ENCODE assay signal across 18 mouse cellular contexts in the genomic region with DNA sequence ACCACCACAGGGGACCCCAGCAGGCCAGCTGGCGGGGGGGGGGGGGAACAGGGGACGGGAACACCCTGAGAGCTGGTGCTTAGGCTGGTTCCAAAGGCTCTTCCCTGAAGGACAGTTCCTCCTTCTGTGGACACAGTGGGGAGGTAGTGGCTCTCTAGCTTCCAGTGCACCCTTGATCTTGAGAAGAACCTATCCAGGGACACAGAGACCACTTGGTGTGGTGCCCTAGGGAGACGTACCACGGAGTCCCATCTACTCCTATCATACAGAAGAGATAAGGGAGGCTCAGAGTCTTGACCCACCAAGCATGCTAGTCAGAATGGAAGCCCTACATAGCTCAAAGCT. TPM values are rescaled to one million over a fixed set of nuclear protein-coding genes. Genes with fewer than 3 reads are reported as not detected.
DNase-seq lines count a peak whose midpoint lies in the region; ATAC-seq and TF ChIP-seq lines count a peak whose summit lies in the region.
"Had no signal": no experiment of that assay in that cellular context is flagged by ENCODE, and none has a peak within 500 bp of the region (broad histone marks: within the 10 kb centered on the region; RNA-seq: fewer than 3 reads in every experiment).

No protein-coding gene starts in this region.

- peak overlapping the region; percentile 31 for H3K9ac ChIP-seq in forebrain, embryonic 15.5 days (replicated peaks)
- no peak overlapping the region for H3K9ac ChIP-seq in hindbrain, embryonic 16.5 days (ENCODE audit: low read depth, low read length)
- H3K9ac ChIP-seq in midbrain, postnatal 0 days (replicated peaks; ENCODE audit: low read length, poor library complexity, severe bottlenecking): no peak overlapping the region
- H3K9ac ChIP-seq: kidney, embryonic 15.5 days; stomach, embryonic 15.5 days had no signal

- peaks cover 87% of the 10 kb centered on the region for H3K27me3 ChIP-seq in embryonic facial prominence, embryonic 10.5 days (replicated peaks; ENCODE audit: low read depth, poor library complexity, severe bottlenecking)
- H3K27me3 ChIP-seq in forebrain, embryonic 15.5 days: no peaks in the 10 kb centered on the region
- H3K27me3 ChIP-seq in hindbrain, embryonic 16.5 days (replicated peaks; ENCODE audit: control insufficient read depth, insufficient read depth, low read length): 0 out of 2 replicates have a peak, but pooled peaks cover 2% of the 10 kb centered on the region
- no peaks in the 10 kb centered on the region for H3K27me3 ChIP-seq in midbrain, postnatal 0 days (ENCODE audit: insufficient read depth, low read length)
- H3K27me3 ChIP-seq: stomach, embryonic 15.5 days had no signal

- ATAC-seq in forebrain, embryonic 15.5 days (replicated peaks): peak; percentile 79; the same call in 1 of the 2 replicates
- peak; percentile 66; the same call in 1 of the 2 replicates for ATAC-seq in hindbrain, embryonic 16.5 days
- ATAC-seq in midbrain, postnatal 0 days (ENCODE audit: low FRiP score): peak; percentile 45
- no peak for ATAC-seq in megakaryocyte, adult 5-6 weeks (ENCODE audit: poor library complexity, severe bottlenecking)
- ATAC-seq: activated CD4-positive, CD25-positive, alpha-beta regulatory T cell, adult 4 months; inflammation-experienced regulatory T-cells, adult 6 months had no signal

- H3K4me1 ChIP-seq in embryonic facial prominence, embryonic 10.5 days: peaks cover 71% of the 10 kb centered on the region
- H3K4me1 ChIP-seq in forebrain, embryonic 15.5 days: peaks cover 43% of the 10 kb centered on the region
- peaks cover 26% of the 10 kb centered on the region for H3K4me1 ChIP-seq in hindbrain, embryonic 16.5 days (ENCODE audit: control insufficient read depth, insufficient read depth, low read depth, low read length)
- peaks cover 4% of the 10 kb centered on the region; the same call in 1 of the 2 replicates for H3K4me1 ChIP-seq in midbrain, postnatal 0 days (ENCODE audit: insufficient read depth, low read length)

- H3K27ac ChIP-seq in embryonic facial prominence, embryonic 10.5 days (replicated peaks): peak overlapping the region; percentile 68
- peak overlapping the region; percentile 93 for H3K27ac ChIP-seq in forebrain, embryonic 15.5 days (replicated peaks)
- H3K27ac ChIP-seq in hindbrain, embryonic 16.5 days (ENCODE audit: low read depth, low read length): no peak overlapping the region; the same call in 1 of the 2 replicates
- H3K27ac ChIP-seq in midbrain, postnatal 0 days (ENCODE audit: low read depth, low read length): peak overlapping the region; percentile 59
- H3K27ac ChIP-seq: kidney, embryonic 15.5 days; macrophage; stomach, embryonic 15.5 days had no signal

- no peak for TF ChIP-seq CTCF in midbrain, postnatal 0 days (IDR thresholded peaks at IDR 0.05)

- H3K36me3 ChIP-seq in embryonic facial prominence, embryonic 10.5 days (replicated peaks): no peaks in the 10 kb centered on the region
- H3K36me3 ChIP-seq in forebrain, embryonic 15.5 days: no peaks in the 10 kb centered on the region
- H3K36me3 ChIP-seq in hindbrain, embryonic 16.5 days (ENCODE audit: control insufficient read depth, insufficient read depth, low read length): no peaks in the 10 kb centered on the region
- H3K36me3 ChIP-seq in midbrain, postnatal 0 days (ENCODE audit: insufficient read depth, low read length): no peaks in the 10 kb centered on the region
- H3K36me3 ChIP-seq: kidney, embryonic 15.5 days; stomach, embryonic 15.5 days had no signal

- no peak overlapping the region for H3K4me2 ChIP-seq in forebrain, embryonic 15.5 days (replicated peaks)
- H3K4me2 ChIP-seq in hindbrain, embryonic 16.5 days (ENCODE audit: low read length): no peak overlapping the region
- H3K4me2 ChIP-seq in midbrain, postnatal 0 days (ENCODE audit: low read depth, low read length, poor library complexity, severe bottlenecking): no peak overlapping the region
- H3K4me2 ChIP-seq: kidney, embryonic 15.5 days; stomach, embryonic 15.5 days had no signal

- DNase-seq in embryonic facial prominence, embryonic 10.5 days (ENCODE audit: low spot score): no peak
- DNase-seq in midbrain, postnatal 0 days (ENCODE audit: low spot score): no peak
- DNase-seq in ovary, postnatal 14 days (ENCODE audit: low spot score): no peak
- no peak for DNase-seq in adipocyte (ENCODE audit: low spot score)
- no peak for DNase-seq in left cerebral cortex, adult 8-10 months (ENCODE audit: low spot score in 2 of 2)
- DNase-seq: cerebellum, postnatal 25 days; heart, adult 11 months; liver; lung, adult 18-20 months had no signal

- WGBS in embryonic facial prominence, embryonic 10.5 days: 41% methylated on average over 4 of the region's 4 CpGs
- WGBS in forebrain, embryonic 15.5 days: 25% methylated on average over 4 of the region's 4 CpGs
- WGBS in hindbrain, embryonic 16.5 days: 41% methylated on average over 3 of the region's 4 CpGs
- WGBS in midbrain, postnatal 0 days: 28% methylated on average over 3 of the region's 4 CpGs

- no peaks in the 10 kb centered on the region for H3K9me3 ChIP-seq in embryonic facial prominence, embryonic 10.5 days
- no peaks in the 10 kb centered on the region for H3K9me3 ChIP-seq in forebrain, embryonic 15.5 days
- H3K9me3 ChIP-seq in hindbrain, embryonic 16.5 days (ENCODE audit: control insufficient read depth, low read length): no peaks in the 10 kb centered on the region
- H3K9me3 ChIP-seq in midbrain, postnatal 0 days (ENCODE audit: low read length): no peaks in the 10 kb centered on the region
- H3K9me3 ChIP-seq: kidney, embryonic 15.5 days; stomach, embryonic 15.5 days had no signal

- no peak overlapping the region for H3K4me3 ChIP-seq in embryonic facial prominence, embryonic 10.5 days
- H3K4me3 ChIP-seq in forebrain, embryonic 15.5 days: no peak overlapping the region
- no peak overlapping the region for H3K4me3 ChIP-seq in hindbrain, embryonic 16.5 days (ENCODE audit: low read length)
- no peak overlapping the region for H3K4me3 ChIP-seq in midbrain, postnatal 0 days (ENCODE audit: low read depth, low read length)
- H3K4me3 ChIP-seq: kidney, embryonic 15.5 days; myocyte; stomach, embryonic 15.5 days had no signal

RNA-seq across cellular contexts. Expression of a gene that starts 28.7 kb away (rescaled TPM):
- 1.9 and 2.2 TPM in 2 replicates for polyA plus RNA-seq in embryonic facial prominence, embryonic 10.5 days (2016; fragmentation: Nextera tagmentation; extraction: Ambion mirVana)
- 11.3 and 12.5 TPM in 2 replicates for polyA plus RNA-seq in forebrain, embryonic 15.5 days (2015; fragmentation: Nextera tagmentation; extraction: Ambion mirVana)
- 8.6 and 12.3 TPM in 2 replicates for polyA plus RNA-seq in hindbrain, embryonic 16.5 days (2015; fragmentation: Nextera tagmentation; extraction: Ambion mirVana)
- 50.0 and 73.5 TPM in 2 replicates for total RNA-seq in midbrain, postnatal 0 days (2014; rRNA removed)
- 18.1 and 20.4 TPM in 2 replicates for polyA plus RNA-seq in midbrain, postnatal 0 days (2015; fragmentation: Nextera tagmentation; extraction: Ambion mirVana)
- total RNA-seq in left cerebral cortex, adult 8-10 months (2022): 10 to 100 TPM; 32.4 to 39.4 (median 37.7) TPM
- total RNA-seq in megakaryocyte, adult 5-6 weeks (2015): not detected in 2 replicates
- not detected in 2 replicates for total RNA-seq in megakaryocyte, adult 5-6 weeks (2017)
- polyA plus RNA-seq: activated CD4-positive, CD25-positive, alpha-beta regulatory T cell, adult 4 months; inflammation-experienced regulatory T-cells, adult 6 months; macrophage had no signal
